20 mouse cellular contexts compared by ENCODE assay signal in genomic region chr10:110701276-110701675, GRCm38 (mm10). TPM values are rescaled to one million over a fixed set of nuclear protein-coding genes. Genes with fewer than 3 reads are reported as not detected.
A peak's percentile ranks its signal among the peaks of the same experiment; 100 is the strongest.
DNase-seq lines count a peak whose midpoint lies in the region; ATAC-seq lines count a peak whose summit lies in the region.
"Had no signal": no experiment of that assay in that cellular context is flagged by ENCODE, and none has a peak within 500 bp of the region (broad histone marks: within the 10 kb centered on the region; RNA-seq: fewer than 3 reads in every experiment).

No protein-coding gene starts in this region.

- ATAC-seq in kidney, embryonic 14.5 days (ENCODE audit: low FRiP score, low TSS enrichment) = no peak
- ATAC-seq: forebrain, embryonic 14.5 days; forebrain, embryonic 16.5 days had no signal

- no peaks in the 10 kb centered on the region for H3K9me3 ChIP-seq in kidney, embryonic 14.5 days (ENCODE audit: control insufficient read depth, low read length)
- H3K9me3 ChIP-seq: embryonic facial prominence, embryonic 13.5 days; embryonic facial prominence, embryonic 15.5 days; forebrain, embryonic 10.5 days; forebrain, embryonic 12.5 days had no signal

- peak; percentile 6 to 15 for DNase-seq in kidney, adult 8-10 months
- DNase-seq in kidney, postnatal 10 days = no peak
- peak; percentile 8 to 14 for DNase-seq in kidney, postnatal 36 days
- DNase-seq: adrenal gland, adult 2 months; adrenal gland, postnatal 10 days; adrenal gland, postnatal 25 days; cerebellum, adult 11 months; cerebellum, adult 18-20 months; cerebellum, adult 8-10 months; cerebellum, adult 9-11 months; cerebellum, postnatal 36 days; embryo, embryonic 11 days had no signal

- no peaks in the 10 kb centered on the region for H3K27me3 ChIP-seq in kidney, embryonic 14.5 days (ENCODE audit: control insufficient read depth, insufficient read depth, low read length)
- H3K27me3 ChIP-seq: embryonic facial prominence, embryonic 13.5 days; embryonic facial prominence, embryonic 15.5 days; forebrain, embryonic 12.5 days had no signal

- no peaks in the 10 kb centered on the region for H3K4me1 ChIP-seq in kidney, embryonic 14.5 days (ENCODE audit: control insufficient read depth, insufficient read depth, low read length)
- H3K4me1 ChIP-seq: embryonic facial prominence, embryonic 13.5 days; embryonic facial prominence, embryonic 15.5 days; forebrain, embryonic 10.5 days; forebrain, embryonic 12.5 days had no signal

- no peak overlapping the region for H3K9ac ChIP-seq in kidney, embryonic 14.5 days (ENCODE audit: low read depth, low read length)
- H3K9ac ChIP-seq: embryonic facial prominence, embryonic 13.5 days; embryonic facial prominence, embryonic 15.5 days; forebrain, embryonic 12.5 days had no signal

- H3K4me3 ChIP-seq in kidney, embryonic 14.5 days (ENCODE audit: low read length) = no peak overlapping the region
- H3K4me3 ChIP-seq: embryonic facial prominence, embryonic 13.5 days; embryonic facial prominence, embryonic 15.5 days; erythroblast, embryonic 14.5 days; forebrain, embryonic 10.5 days; forebrain, embryonic 12.5 days had no signal

- WGBS in kidney, embryonic 14.5 days = 79% methylated on average over 1 of the region's 1 CpGs

- H3K36me3 ChIP-seq in kidney, embryonic 14.5 days (ENCODE audit: control insufficient read depth, insufficient read depth, low read length) = no peaks in the 10 kb centered on the region
- H3K36me3 ChIP-seq: embryonic facial prominence, embryonic 13.5 days; embryonic facial prominence, embryonic 15.5 days; forebrain, embryonic 10.5 days; forebrain, embryonic 12.5 days had no signal

- no peak overlapping the region for H3K4me2 ChIP-seq in kidney, embryonic 14.5 days (replicated peaks; ENCODE audit: low read depth, low read length)
- H3K4me2 ChIP-seq: embryonic facial prominence, embryonic 13.5 days; embryonic facial prominence, embryonic 15.5 days; forebrain, embryonic 12.5 days had no signal

- no peak overlapping the region for H3K27ac ChIP-seq in kidney, embryonic 14.5 days (ENCODE audit: low read depth, low read length)
- H3K27ac ChIP-seq: embryonic facial prominence, embryonic 13.5 days; embryonic facial prominence, embryonic 15.5 days; forebrain, embryonic 10.5 days; forebrain, embryonic 12.5 days had no signal

RNA-seq across cellular contexts. Expression of gene E2f7, which starts 44.0 kb away (rescaled TPM):
- polyA plus RNA-seq in kidney, embryonic 14.5 days (2014; fragmentation: Nextera tagmentation; extraction: Ambion mirVana) = 23.6 and 32.4 TPM in 2 replicates
